Mouse (Mus musculus) urinary bladder, postnatal 36 days (tissue): ENCODE measurements around the gene Casc3.

Experiments used
- DNase-seq, 2 experiments: peaks; one replicate each; pipeline ENCODE4 v3.0.0; 2022; ENCODE audit warnings: low spot score in 2 of 2, mixed read lengths in 1 of 2

The Casc3 gene

GRCm38 (mm10) chr11:98804605-98805004, at the start of gene Casc3:
TSS of gene Casc3 (plus strand) at chr11:98804905.
- DNase-seq = no peak

GRCm38 (mm10) chr11:98755726-98756380, 48.9 kb upstream of the Casc3 start:
- no peak for DNase-seq

- DNase-seq = no peak
Measured at GRCm38 (mm10) chr11:98756711-98757110, 48.0 kb upstream of the Casc3 start.

GRCm38 (mm10) chr11:98761939-98762338, 42.8 kb upstream of the Casc3 start:
- DNase-seq = no peak

- no peak for DNase-seq
Measured at GRCm38 (mm10) chr11:98762756-98763501, 41.8 kb upstream of the Casc3 start.

GRCm38 (mm10) chr11:98763502-98763861, 41.2 kb upstream of the Casc3 start:
- DNase-seq = no peak

- no peak for DNase-seq
Measured at GRCm38 (mm10) chr11:98764091-98764490, 40.6 kb upstream of the Casc3 start.

GRCm38 (mm10) chr11:98764746-98765145, 40.0 kb upstream of the Casc3 start:
- DNase-seq = no peak

GRCm38 (mm10) chr11:98765421-98766309, 39.0 kb upstream of the Casc3 start:
- DNase-seq = no peak

GRCm38 (mm10) chr11:98766346-98766745, 38.4 kb upstream of the Casc3 start:
- no peak for DNase-seq

- no peak for DNase-seq
Measured at GRCm38 (mm10) chr11:98766816-98767215, 37.9 kb upstream of the Casc3 start.

GRCm38 (mm10) chr11:98767276-98767675, 37.4 kb upstream of the Casc3 start:
- no peak for DNase-seq

- DNase-seq = no peak
Measured at GRCm38 (mm10) chr11:98767713-98768112, 37.0 kb upstream of the Casc3 start.

- no peak for DNase-seq
Measured at GRCm38 (mm10) chr11:98768127-98769006, 36.3 kb upstream of the Casc3 start.

GRCm38 (mm10) chr11:98769007-98769954, 35.4 kb upstream of the Casc3 start:
- no peak for DNase-seq

- no peak for DNase-seq
Measured at GRCm38 (mm10) chr11:98770096-98770975, 34.4 kb upstream of the Casc3 start.

GRCm38 (mm10) chr11:98771131-98771530, 33.6 kb upstream of the Casc3 start:
- no peak for DNase-seq

GRCm38 (mm10) chr11:98771844-98772525, 32.7 kb upstream of the Casc3 start:
- DNase-seq = no peak
